Mouse (Mus musculus) embryonic facial prominence, embryonic 12.5 days (tissue): ENCODE data around the gene Atg9b. TPM values are rescaled to one million over a fixed set of nuclear protein-coding genes. Genes with fewer than 3 reads are reported as not detected.

Source experiments
- ATAC-seq: fragments of 200-750 bp; cut with Nextera tagmentation; 2 replicates; pipeline ENCODE4 v1.8.0; 2017; ENCODE audit not compliant: insufficient number of reproducible peaks, insufficient read depth, low FRiP score, low TSS enrichment
- H3K27ac ChIP-seq: fragments of 300-500 bp; sonication (generic); 2 replicates; pipeline ENCODE4 v1.5.1; 2016; ENCODE audit warnings: mild to moderate bottlenecking
- H3K27me3 ChIP-seq: fragments of 300-500 bp; sonication (generic); 2 replicates; pipeline ENCODE4 v1.6.1; 2016; ENCODE audit warnings: mild to moderate bottlenecking, moderate library complexity
- H3K36me3 ChIP-seq: fragments of 300-500 bp; sonication (generic); 2 replicates; pipeline ENCODE4 v1.6.1; 2016; ENCODE audit warnings: mild to moderate bottlenecking
- H3K4me1 ChIP-seq: fragments of 300-500 bp; sonication (generic); 2 replicates; pipeline ENCODE4 v1.6.1; 2016
- H3K4me2 ChIP-seq: fragments of 300-500 bp; sonication (generic); replicated peaks from 2 replicates; pipeline ENCODE4 v1.6.1; 2016; ENCODE audit warnings: mild to moderate bottlenecking, moderate library complexity
- H3K4me3 ChIP-seq: fragments of 300-500 bp; sonication (generic); 2 replicates; pipeline ENCODE4 v1.5.1; 2016; ENCODE audit warnings: mild to moderate bottlenecking
- H3K9ac ChIP-seq: fragments of 300-500 bp; sonication (generic); 2 replicates; pipeline ENCODE4 v1.6.1; 2016; ENCODE audit warnings: mild to moderate bottlenecking, moderate library complexity
- H3K9me3 ChIP-seq: fragments of 300-500 bp; sonication (generic); 2 replicates; pipeline ENCODE4 v1.6.1; 2016; ENCODE audit warnings: mild to moderate bottlenecking, moderate library complexity
- WGBS: fragments of 180-500 bp; shearing (Covaris S2); methylation state at CpG from one replicate; pipeline ENCODE4 v1.1.7; 2016; 5-methylcytosine and 5-hydroxymethylcytosine counted together
- polyA plus RNA-seq: library from polyadenylated mRNA; unstranded; fragments of >200 nt; fragmentation: Nextera tagmentation; extraction: Ambion mirVana; gene quantifications from 2 replicates; pipeline ENCODE4 v1.2.1, GENCODE M21; 2016

Atg9b gene
- polyA plus RNA-seq, 1 experiment from 2014 or later, result 0.47 TPM

- Histone ChIP-seq H3K9me3 (no peaks in the 10 kb centered on the region), H3K4me1 (peaks cover 17% of the 10 kb centered on the region), H3K4me2 (peak overlapping the region; percentile 96), H3K27me3 (peaks cover 48% of the 10 kb centered on the region), H3K27ac (0 out of 2 replicates have a peak overlapping the region, but pooled peaks have one; percentile 6), H3K9ac (peak overlapping the region; percentile 68), H3K4me3 (peak overlapping the region; percentile 49), H3K36me3 (no peaks in the 10 kb centered on the region)
- ATAC-seq, result peak; percentile 37; the same call in 1 of the 2 replicates
- WGBS, result 2% methylated on average over 73 of the region's 73 CpGs
Observed at GRCm38 (mm10) chr5:24387264-24388241, 4.4 kb downstream of the Atg9b start.

- no peak overlapping the region for H3K27ac ChIP-seq
Observed at GRCm38 (mm10) chr5:24385887-24386550, 5.9 kb downstream of the Atg9b start.

DNA sequence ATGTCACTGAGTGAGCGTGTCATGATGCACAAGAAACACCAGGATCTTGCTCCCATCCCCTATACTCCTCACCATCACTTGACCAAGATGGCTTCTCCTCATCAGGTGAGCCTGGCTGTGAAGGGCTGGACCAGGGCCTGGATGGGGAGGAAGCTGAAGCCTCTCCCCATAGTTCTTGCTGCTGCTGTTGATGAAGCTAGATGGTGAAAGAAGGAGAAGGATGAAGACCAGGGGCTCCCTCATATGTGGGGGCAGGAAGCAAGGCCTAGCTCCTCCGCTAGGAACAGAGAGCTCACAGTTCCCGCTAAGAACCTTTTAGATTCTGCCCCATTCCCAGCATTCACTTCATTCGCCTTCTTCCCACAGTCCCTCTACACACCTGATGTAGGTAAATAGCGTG, 6.6 kb downstream of the Atg9b start:
- 86% methylated on average over 5 of the region's 5 CpGs for WGBS
- Histone ChIP-seq H3K4me3 (no peak overlapping the region), H3K9ac (no peak overlapping the region), H3K27ac (no peak overlapping the region), H3K4me1 (peaks cover 17% of the 10 kb centered on the region), H3K4me2 (no peak overlapping the region), H3K9me3 (no peaks in the 10 kb centered on the region), H3K36me3 (no peaks in the 10 kb centered on the region), H3K27me3 (peaks cover 48% of the 10 kb centered on the region)
- ATAC-seq, result no peak

More at GRCm38 (mm10) chr5:24385887-24386550, 5.9 kb downstream of the Atg9b start:
- Histone ChIP-seq H3K27me3 (peaks cover 48% of the 10 kb centered on the region), H3K4me3 (no peak overlapping the region), H3K9ac (no peak overlapping the region), H3K9me3 (no peaks in the 10 kb centered on the region), H3K4me1 (peaks cover 17% of the 10 kb centered on the region), H3K36me3 (no peaks in the 10 kb centered on the region), H3K4me2 (no peak overlapping the region)
- 80% methylated on average over 10 of the region's 10 CpGs for WGBS
- no peak for ATAC-seq

DNA sequence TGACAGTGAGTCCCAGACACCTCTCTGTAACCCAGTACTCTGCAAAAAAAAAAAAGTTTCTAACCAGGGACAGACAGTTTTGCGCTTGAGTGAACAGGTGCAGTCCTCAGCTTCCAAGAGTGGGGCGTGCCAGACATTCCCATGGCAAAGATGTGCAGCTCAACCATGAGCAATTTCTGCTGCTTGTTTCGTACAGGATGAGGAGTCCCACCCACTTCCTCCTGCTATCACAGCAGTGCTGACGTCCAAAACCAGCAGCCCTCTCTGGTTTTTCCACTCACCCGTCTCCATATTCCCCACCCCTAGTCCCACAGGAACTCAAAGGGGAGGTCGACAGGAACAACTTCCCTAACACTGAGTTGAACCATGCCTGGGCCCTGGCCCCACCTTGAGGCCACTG, 7.5 kb downstream of the Atg9b start:
- no peak overlapping the region for H3K9ac ChIP-seq
- H3K9me3 ChIP-seq, result no peaks in the 10 kb centered on the region
- H3K4me2 ChIP-seq, result no peak overlapping the region
- no peak overlapping the region for H3K4me3 ChIP-seq
- peaks cover 43% of the 10 kb centered on the region for H3K27me3 ChIP-seq
- ATAC-seq, result no peak
- H3K4me1 ChIP-seq, result peaks cover 17% of the 10 kb centered on the region
- no peak overlapping the region for H3K27ac ChIP-seq
- no peaks in the 10 kb centered on the region for H3K36me3 ChIP-seq
- WGBS, result 61% methylated on average over 6 of the region's 6 CpGs

DNA sequence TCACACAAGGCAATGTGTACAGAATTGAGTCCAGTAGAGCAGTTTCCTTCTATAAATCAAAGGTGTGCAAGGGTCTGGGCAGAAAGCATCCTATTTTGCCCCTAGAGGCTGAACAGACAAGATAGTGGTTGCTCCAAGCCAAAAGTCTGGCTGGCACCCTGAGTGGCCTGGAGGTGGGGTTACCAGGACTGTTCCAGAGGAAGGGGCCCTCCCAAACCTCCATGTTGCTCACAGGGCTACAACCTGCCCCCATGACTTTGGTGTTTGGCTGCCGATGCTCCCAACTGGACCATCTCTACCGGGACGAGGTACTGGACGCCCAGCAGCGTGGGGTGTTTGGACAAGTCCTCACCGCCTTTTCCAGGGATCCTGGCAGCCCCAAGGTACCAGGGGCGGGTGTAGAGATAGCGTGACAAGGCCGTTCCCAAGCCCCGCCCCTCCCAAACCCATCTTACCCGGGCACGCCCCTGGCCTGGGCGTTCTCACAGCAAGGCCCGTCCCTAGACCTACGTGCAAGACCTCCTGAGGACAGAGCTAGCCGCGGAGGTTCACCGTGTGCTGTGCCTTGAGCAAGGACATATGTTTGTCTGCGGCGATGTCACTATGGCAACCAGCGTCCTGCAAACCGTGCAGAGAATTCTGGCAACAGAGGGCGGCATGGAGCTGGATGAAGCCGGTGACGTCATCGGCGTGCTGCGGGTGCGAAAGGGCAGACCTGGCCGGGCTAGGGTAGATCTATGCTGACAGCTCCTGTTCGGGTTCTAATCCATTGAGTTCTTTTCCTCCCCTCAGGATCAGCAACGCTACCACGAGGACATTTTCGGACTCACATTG, 8.7 kb downstream of the Atg9b start:
- peak overlapping the region; percentile 46 for H3K4me3 ChIP-seq
- ATAC-seq, result peak; percentile 81

GRCm38 (mm10) chr5:24381988-24382387, 10.0 kb downstream of the Atg9b start:
- Histone ChIP-seq H3K36me3 (no peaks in the 10 kb centered on the region), H3K4me2 (no peak overlapping the region), H3K27me3 (peaks cover 24% of the 10 kb centered on the region), H3K4me3 (no peak overlapping the region), H3K27ac (no peak overlapping the region), H3K9me3 (no peaks in the 10 kb centered on the region), H3K4me1 (peaks cover 7% of the 10 kb centered on the region; the same call in 1 of the 2 replicates), H3K9ac (no peak overlapping the region)
- no peak for ATAC-seq
- WGBS, result 71% methylated on average over 2 of the region's 2 CpGs

More for the DNA sequence above, 8.7 kb downstream of the Atg9b start:
- H3K9me3 ChIP-seq, result no peaks in the 10 kb centered on the region
- peaks cover 17% of the 10 kb centered on the region for H3K4me1 ChIP-seq
- H3K27me3 ChIP-seq, result peaks cover 36% of the 10 kb centered on the region
- no peaks in the 10 kb centered on the region for H3K36me3 ChIP-seq
- no peak overlapping the region for H3K27ac ChIP-seq
- peak overlapping the region; percentile 73 for H3K4me2 ChIP-seq
- under 1% methylated on average over 34 of the region's 34 CpGs for WGBS
- peak overlapping the region; percentile 38; the same call in 1 of the 2 replicates for H3K9ac ChIP-seq

- H3K4me1 ChIP-seq, result peaks cover 7% of the 10 kb centered on the region; the same call in 1 of the 2 replicates
- no peak for ATAC-seq
Observed at GRCm38 (mm10) chr5:24381486-24381885, 10.5 kb downstream of the Atg9b start.

DNA sequence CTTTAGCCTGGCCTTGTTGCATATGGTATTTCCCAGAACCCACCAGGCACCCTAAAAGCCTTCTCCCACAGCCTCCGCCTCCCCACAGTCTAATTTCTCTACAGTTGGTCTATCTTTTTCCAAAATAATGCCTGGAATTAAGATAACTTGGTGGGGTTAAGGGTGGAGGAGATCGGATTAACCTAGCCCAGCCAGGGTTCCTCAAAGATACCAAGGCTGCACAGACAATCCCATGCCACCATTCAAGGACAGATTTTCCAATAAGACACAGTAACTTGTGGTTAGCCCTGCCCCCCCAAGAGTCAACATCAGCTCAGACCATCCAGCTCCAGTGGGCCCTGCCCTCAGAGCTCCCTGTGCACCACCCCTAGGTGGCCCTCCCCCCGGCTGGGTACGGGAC, 11.4 kb downstream of the Atg9b start:
- Histone ChIP-seq H3K4me1 (peaks cover 7% of the 10 kb centered on the region; the same call in 1 of the 2 replicates), H3K27ac (no peak overlapping the region), H3K36me3 (no peaks in the 10 kb centered on the region), H3K9me3 (no peaks in the 10 kb centered on the region), H3K9ac (no peak overlapping the region), H3K27me3 (peaks cover 9% of the 10 kb centered on the region), H3K4me2 (no peak overlapping the region), H3K4me3 (no peak overlapping the region)
- no peak for ATAC-seq
- WGBS, result 84% methylated on average over 4 of the region's 4 CpGs

More at GRCm38 (mm10) chr5:24381486-24381885, 10.5 kb downstream of the Atg9b start:
- H3K36me3 ChIP-seq, result no peaks in the 10 kb centered on the region
- no peaks in the 10 kb centered on the region for H3K9me3 ChIP-seq
- no peak overlapping the region for H3K27ac ChIP-seq
- WGBS, result 63% methylated on average over 6 of the region's 6 CpGs
- no peak overlapping the region for H3K9ac ChIP-seq
- H3K4me2 ChIP-seq, result no peak overlapping the region
- H3K27me3 ChIP-seq, result peaks cover 19% of the 10 kb centered on the region
- H3K4me3 ChIP-seq, result no peak overlapping the region

DNA sequence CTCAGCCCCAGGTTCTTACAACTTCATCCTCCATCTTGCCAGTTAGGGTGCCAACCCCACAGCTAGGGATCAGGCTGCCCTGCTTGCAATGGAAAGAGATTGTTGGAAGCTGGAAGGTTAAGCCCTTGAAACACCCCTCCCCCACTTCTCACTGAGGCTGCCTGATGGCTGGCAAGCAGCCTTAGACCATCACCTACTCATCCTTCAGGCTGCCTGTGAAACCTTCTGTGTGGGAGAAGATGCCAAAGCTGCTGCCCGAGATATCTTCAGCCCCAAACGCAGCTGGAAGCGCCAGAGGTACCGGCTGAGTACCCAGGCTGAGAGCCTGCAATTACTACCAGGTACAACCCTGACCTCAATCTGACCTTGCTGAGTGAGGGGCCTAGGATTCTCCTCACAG, 12.4 kb downstream of the Atg9b start:
- 49% methylated on average over 4 of the region's 4 CpGs for WGBS
- no peaks in the 10 kb centered on the region for H3K36me3 ChIP-seq
- no peaks in the 10 kb centered on the region for H3K9me3 ChIP-seq
- peaks cover 3% of the 10 kb centered on the region; the same call in 1 of the 2 replicates for H3K27me3 ChIP-seq
- ATAC-seq, result no peak
- no peak overlapping the region for H3K27ac ChIP-seq
- peaks cover 7% of the 10 kb centered on the region; the same call in 1 of the 2 replicates for H3K4me1 ChIP-seq
- H3K9ac ChIP-seq, result no peak overlapping the region
- no peak overlapping the region for H3K4me3 ChIP-seq
- H3K4me2 ChIP-seq, result no peak overlapping the region

GRCm38 (mm10) chr5:24378700-24379099, 13.2 kb downstream of the Atg9b start:
- H3K9me3 ChIP-seq, result no peaks in the 10 kb centered on the region
- no peaks in the 10 kb centered on the region for H3K36me3 ChIP-seq
- H3K27me3 ChIP-seq, result peaks cover 3% of the 10 kb centered on the region; the same call in 1 of the 2 replicates
- H3K27ac ChIP-seq, result no peak overlapping the region
- ATAC-seq, result no peak
- H3K4me2 ChIP-seq, result no peak overlapping the region
- no peak overlapping the region for H3K9ac ChIP-seq
- 77% methylated on average over 2 of the region's 2 CpGs for WGBS
- H3K4me3 ChIP-seq, result no peak overlapping the region
- H3K4me1 ChIP-seq, result peaks cover 4% of the 10 kb centered on the region; the same call in 1 of the 2 replicates
